Mouse (Mus musculus) heart, adult 9 months (tissue): ENCODE measurements at regions not wholly inside any gene's neighbourhood (a gene's known extent, or its start where the extent isn't known, plus 50 kb on each side); places are given as distances from the start of the nearest gene placed in this dataset.
"Not testable (repeated sequence)": the region's sequence is repeated elsewhere in the genome, so short reads cannot be mapped to it uniquely, and the experiment has no call there.

Source experiments
- DNase-seq, 2 experiments: peaks; one replicate each; pipeline ENCODE4 v3.0.0; 2022; ENCODE audit warnings: low spot score in 2 of 2

DNA sequence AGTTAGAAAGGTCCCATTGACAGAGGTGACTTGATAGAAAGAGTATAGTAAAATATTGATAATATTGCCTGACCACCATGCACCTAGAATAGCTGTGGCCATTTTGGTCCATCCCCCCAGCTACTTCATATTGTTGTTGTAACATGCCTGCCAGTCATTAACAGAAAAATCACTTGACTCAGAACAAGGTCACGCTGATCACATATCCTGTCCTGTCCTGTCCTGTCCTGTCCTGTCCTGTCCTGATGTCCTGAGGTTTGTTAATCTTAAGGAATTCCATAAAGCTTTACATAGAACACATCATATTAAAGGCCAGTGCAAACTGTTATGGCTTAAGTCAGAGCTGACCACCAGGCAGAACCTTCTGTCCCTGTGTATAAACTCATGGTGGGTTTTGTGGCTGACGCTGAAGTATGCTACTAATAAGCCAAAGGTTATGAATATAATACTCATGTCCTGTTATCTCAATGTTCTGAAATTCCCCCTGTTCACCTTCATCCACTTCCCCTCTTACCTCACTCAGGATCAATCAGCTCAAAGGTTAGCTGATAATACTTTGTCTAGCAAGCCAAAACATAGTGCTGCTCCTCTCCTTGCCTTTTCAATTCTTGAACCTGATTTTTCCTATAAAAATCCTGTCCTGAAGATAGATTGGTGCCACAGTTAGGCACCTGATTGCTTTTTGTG is 173.7 kb downstream of the Alg10b start:
- DNase-seq = no peak

DNA sequence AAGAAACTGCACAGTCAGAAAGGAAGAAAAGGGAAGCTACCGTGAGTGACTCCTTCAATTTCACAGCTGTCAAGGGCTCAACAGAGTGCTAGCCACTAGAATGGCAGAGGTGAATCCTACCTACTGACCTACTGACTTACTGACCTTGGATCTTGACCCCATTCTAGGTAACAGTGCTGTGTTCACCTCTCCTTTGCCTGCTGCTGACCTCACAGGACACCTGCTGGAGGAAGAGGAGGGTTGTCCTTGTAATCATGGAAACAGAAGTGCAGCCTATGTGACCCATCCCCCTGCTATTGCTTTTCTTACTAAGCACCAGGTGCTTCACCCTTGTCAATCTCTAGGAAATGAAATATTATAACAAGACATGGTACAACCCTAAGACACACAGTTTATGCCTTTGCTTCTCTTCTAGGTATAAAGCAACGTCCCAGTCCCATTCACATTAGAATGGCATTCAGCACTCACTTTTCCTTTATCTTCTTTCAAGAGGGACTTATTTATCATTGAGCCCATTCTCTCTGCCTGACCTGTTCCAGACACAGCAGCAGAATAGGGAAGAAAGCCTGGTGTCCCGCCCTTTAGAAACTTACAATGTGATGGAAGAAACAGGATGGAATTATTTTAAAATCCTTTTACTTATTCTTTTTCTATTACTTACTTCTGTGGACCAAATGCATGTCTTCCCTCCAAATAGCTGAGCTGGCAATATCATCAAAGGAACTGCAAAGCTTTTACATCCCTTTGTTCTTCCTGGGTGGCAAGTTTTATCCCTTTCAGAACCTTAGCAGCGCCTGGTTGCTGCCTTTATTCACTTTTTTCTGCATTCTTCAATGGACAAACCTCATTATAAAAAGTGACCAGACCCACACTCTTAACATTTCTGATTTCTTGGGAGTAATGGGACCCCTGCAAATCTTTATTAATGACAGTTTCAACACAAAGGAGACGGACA is 176.5 kb downstream of the Alg10b start:
- DNase-seq = no peak

DNA sequence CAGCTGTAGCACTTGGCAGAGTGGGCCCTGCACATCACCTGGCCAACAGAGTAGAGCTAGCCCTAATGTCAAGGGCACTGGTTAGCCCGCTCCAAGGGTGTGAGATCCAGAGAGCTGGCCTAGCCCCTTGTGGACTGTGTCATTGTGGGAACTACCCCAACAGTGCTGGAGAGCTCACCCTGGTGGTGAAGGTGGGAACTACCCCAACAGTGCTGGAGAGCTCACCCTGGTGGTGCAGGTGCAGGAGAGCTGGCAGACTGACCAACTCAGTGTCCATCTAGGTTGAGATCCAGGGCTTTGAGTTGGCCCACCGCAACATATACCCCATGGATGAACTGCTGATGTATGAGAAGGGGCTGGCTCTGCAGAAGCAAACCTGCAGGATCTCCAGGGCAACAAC is 196.7 kb downstream of the Alg10b start:
- no peak for DNase-seq

DNA sequence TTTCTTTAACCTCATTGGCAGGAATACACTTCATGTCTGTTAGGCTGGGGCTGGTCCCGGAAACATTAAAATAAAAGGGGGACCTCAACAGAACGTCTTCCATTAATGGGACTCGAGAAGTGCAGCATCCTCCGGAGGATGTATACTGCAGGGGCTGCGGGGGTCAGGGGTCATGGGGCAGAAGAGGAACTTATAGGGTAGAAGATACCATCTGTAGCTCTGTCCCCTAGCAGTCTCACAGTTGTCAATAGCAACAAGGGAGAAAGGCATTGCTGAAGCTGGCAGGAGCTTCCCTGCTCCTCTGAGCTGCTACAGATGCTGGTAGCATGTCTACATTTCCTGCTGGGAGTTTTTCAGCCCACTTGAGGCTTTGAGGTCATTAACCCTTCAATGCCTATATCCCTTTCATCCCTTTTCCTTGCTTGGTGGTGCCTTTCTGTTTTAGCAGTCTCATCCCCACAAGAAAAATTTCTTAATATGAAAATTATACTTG is 198.1 kb downstream of the Alg10b start:
- no peak for DNase-seq

DNA sequence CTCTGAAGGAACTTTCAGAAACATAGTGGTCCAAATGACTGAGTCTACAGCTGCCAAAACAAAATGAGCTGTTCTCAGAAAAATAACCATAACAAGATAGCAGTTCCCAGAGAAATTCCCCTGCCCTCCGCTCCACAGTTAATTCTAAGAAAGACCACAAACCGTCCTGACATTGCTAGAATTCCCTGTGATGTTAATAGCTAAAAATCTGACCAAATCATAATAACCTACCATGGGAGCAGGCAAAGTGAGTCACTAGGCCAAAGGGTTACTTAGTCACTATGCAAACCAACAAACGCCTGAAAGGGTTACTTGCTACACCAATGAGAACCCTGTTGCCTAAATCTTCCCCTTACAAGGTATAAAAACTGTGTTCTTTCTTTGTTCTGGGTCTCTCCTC is 206.9 kb downstream of the Alg10b start:
- DNase-seq = not testable (repeated sequence)

DNA sequence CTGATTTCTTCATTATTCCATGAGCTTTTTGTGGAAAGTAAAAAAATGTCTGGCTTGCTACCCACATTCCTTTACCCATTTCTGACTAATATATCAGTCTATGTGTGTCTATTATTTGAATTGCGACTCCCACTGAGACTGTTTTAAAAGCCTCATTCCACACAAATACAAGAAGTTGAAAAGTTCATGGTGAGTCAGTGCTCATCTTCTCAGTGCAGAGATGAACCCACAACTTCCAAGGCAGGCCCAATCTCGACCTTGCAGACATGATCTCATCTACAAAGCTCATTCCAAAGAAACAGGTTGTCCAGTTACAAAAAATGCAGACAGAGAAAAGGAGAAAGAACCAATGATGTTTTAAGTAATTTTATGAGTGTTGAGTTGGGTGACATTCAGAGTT is 208.0 kb downstream of the Alg10b start:
- DNase-seq = no peak

DNA sequence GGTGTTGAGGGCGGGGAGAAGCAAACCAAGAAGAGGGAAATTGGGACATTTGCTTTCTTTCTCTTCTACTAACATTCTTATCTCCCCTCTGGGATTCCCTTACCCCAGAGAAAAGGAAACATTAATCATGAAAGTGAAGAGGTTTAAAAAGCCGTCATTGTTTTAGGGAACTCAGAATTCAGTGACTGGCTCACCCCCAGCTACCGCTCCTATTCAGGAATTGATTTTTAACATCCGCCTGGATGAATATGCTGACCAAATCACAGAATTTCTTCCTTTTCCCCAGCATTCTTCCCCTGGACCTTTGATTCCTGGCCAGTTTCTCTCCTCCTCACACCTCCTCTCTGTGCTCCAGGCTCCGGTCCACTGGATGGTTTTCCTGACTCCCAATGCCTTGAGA is 211.2 kb downstream of the Alg10b start:
- peak in 1 of 2 experiments; percentile 4 for DNase-seq
